Mouse (Mus musculus) left cerebral cortex, postnatal 36 days (tissue): Measurements from ENCODE around the gene Hrc. TPM values are rescaled to one million over a fixed set of nuclear protein-coding genes. Genes with fewer than 3 reads are reported as not detected.

Source experiments
- DNase-seq, 2 experiments: peaks; one replicate each; pipeline ENCODE4 v3.0.0; 2021 to 2022; ENCODE audit warnings: low spot score in 2 of 2, mixed read lengths in 1 of 2
- intact Hi-C: fragments of 180-260 bp; cut with DNase I; formaldehyde crosslinking; loops from one replicate; pipeline ENCODE4 v1.15.1; 2025
- total RNA-seq, 2 experiments: library from RNA; stranded (reverse); gene quantifications; 2 replicates each; pipeline ENCODE4 v1.2.3; 2021

Hrc gene
- total RNA-seq, result under 1 TPM; 0.27 to 0.52 TPM

- intact Hi-C loops, result no loop called here
- DNase-seq, result no peak
Measured at GRCm38 (mm10) chr7:45335056-45335455, at the start of gene Hrc. TSS of gene Hrc (plus strand) at chr7:45335290.

DNA sequence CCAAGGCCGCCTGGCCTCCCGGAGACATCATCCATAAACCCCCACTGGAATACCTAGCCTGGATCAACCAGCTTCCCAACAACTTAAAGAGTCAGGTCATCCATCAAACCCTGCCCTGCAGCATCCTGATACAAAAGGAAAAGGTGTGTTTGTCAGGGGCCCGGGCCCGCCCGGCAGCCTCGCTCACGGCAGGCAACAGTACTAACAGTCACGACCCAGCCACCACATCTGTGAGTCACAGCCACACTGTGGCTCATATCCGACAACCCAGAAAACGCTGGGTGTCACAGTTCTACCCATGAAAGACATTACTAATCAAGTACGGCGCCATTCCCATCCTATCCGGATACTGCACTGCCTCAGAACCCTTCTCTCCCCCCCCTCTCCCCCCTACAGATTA is 48.6 kb upstream of the Hrc start:
- DNase-seq, result no peak
- intact Hi-C loops, result no loop called here

GRCm38 (mm10) chr7:45296626-45297025 is 38.5 kb upstream of the Hrc start:
- no peak for DNase-seq
- intact Hi-C loops, result loop anchor here (2.0 kb wide), 1 partner anchor 42 kb away; no protein-coding TSS in a partner anchor

DNA sequence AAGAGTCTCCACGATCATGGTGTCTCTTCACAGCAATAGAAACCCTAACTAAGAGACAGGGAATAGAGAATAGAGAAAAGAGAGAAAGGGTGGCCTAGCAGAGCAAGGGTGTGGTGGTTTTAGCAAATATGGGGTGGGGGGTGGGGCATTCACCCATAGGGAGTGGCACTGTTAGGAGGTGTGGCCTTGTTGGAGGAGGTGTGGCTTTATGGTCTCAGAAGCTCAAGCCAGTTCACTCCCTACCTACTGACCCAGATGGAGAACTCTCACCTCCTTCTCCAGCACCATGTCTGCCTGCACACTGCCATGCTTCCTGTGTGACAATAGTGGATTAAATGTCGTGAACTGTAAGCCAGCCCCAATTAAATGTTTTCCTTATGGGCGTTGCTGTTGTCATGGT is 37.5 kb upstream of the Hrc start:
- intact Hi-C loops, result loop anchor here (2.0 kb wide), 1 partner anchor 43 kb away; no protein-coding TSS in a partner anchor
- no peak for DNase-seq

DNA sequence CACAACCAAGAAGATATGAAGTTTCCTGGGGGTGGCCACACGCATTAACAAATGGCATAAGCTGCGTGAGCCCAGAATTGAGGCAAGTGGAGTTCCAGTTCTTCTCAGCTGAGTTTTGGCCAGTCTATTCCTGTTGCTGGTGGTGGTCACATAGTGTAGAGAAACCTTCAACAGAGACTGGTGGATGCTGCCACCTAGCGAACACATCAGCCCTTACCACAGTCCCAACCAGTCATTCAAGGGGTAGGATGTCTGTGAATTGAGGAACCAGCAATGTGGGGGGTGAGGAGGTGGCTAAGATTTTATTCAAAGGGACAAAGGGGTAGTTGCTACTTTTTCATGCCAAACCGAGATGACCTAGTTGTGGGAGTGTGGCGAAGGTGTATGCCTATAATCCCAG is 35.3 kb upstream of the Hrc start:
- peak; percentile 73 to 76 for DNase-seq
- intact Hi-C loops, result loop anchor here (2.0 to 10.0 kb wide), 2 partner anchors 95 to 137 kb away; partner anchors contain the start of genes Slc17a7 and Snrnp70

- peak; percentile 64 to 79 for DNase-seq
- intact Hi-C loops, result loop anchor here (10.0 kb wide), 1 partner anchor 95 kb away; the partner anchor contains the start of gene Snrnp70
Measured at GRCm38 (mm10) chr7:45300270-45300669, 34.8 kb upstream of the Hrc start.

DNA sequence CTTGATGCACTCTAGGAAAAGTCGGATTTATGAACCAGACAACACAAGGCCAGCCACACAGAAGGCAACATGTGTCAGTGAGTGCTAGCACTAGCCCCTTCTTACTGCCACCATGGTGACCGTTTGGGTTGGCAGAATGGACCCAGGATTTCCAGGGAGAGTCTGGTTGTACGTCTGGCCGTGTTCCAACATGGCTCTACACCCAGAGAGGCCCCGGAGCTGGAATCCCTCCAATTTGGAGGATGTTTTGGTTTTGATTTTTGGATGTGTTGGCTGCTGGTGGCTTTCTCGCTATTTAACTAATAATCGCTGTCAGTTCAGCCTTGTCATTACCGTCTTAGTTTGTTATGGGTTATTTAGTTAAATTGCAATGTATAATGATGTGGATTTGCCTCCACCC is 32.5 kb upstream of the Hrc start:
- intact Hi-C loops, result loop anchor here (10.0 kb wide), 1 partner anchor 92 kb away; the partner anchor contains the start of gene Snrnp70

DNA sequence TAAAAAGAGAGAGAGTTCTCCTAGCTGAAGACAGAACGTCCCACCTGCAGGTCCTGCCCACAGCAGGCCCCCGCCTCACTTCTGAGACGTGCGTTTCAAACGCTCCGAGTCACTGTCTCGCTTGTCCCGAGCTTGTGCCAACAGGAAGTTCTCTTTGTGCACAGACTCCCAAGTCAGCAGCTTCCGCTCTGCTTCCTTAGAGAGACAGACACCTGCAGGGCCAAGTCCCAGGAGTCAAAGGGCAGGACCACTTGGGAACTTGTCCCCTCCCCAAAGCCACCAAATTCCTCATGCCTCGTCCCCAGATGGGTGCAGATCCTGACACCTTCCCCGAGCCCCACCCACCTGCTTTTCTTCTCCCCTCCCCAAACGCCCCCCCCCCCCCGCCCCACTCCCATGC is 30.2 kb upstream of the Hrc start:
- intact Hi-C loops, result loop anchor here (5.0 to 10.0 kb wide), 2 partner anchors 37 to 90 kb away; partner anchors contain the start of gene Snrnp70

More for the DNA sequence above, 32.5 kb upstream of the Hrc start:
- no peak for DNase-seq

GRCm38 (mm10) chr7:45305275-45305674 is 29.8 kb upstream of the Hrc start:
- intact Hi-C loops, result loop anchor here (5.0 to 10.0 kb wide), 2 partner anchors 37 to 90 kb away; partner anchors contain the start of gene Snrnp70

More for the DNA sequence above, 30.2 kb upstream of the Hrc start:
- no peak for DNase-seq

DNA sequence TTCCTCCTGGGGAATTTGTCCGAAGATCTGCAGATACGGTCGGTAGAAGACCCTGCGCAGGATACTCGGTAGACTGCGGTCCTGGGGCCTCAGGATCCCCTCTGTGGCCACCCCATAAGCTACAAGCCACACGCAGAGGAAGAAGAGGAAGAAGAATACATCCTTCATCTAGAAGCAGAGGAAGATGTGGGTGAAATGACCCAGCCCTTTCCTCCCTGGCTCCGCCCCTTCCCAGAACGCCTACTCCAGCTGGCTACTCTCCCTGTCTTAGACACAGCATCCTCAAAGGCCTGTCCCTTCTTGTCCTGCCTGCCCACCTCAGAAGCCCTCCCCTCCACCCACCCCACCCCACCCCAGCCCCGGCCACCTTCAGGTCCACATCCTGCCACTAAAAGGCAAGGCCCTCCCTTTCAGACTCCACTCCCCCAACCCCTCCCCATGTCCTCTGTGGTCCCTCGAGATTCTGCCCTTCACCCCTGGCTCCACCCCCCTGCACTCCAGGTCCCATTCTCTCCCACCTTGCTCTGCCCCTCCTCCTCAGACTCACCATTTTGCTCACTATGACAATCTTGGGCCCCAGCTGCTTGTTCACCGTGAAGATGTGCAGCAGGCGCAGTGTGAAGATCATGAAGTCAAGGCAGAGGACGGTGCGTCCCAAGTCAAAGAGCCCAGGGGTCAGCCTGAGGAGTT is 26.4 kb upstream of the Hrc start:
- intact Hi-C loops, result loop anchor here (5.0 to 10.0 kb wide), 2 partner anchors 34 to 86 kb away; partner anchors contain the start of gene Snrnp70
- DNase-seq, result no peak

More at GRCm38 (mm10) chr7:45305275-45305674, 29.8 kb upstream of the Hrc start:
- peak; percentile 53 to 57 for DNase-seq

- no peak for DNase-seq
- intact Hi-C loops, result loop anchor here (5.0 to 10.0 kb wide), 2 partner anchors 33 to 85 kb away; partner anchors contain the start of gene Snrnp70
Measured at GRCm38 (mm10) chr7:45309455-45309854, 25.6 kb upstream of the Hrc start.

- intact Hi-C loops, result no loop called here
Measured at GRCm38 (mm10) chr7:45312023-45312422, 23.1 kb upstream of the Hrc start.

GRCm38 (mm10) chr7:45312686-45313453 is 22.2 kb upstream of the Hrc start:
- intact Hi-C loops, result no loop called here
- no peak for DNase-seq

More at GRCm38 (mm10) chr7:45312023-45312422, 23.1 kb upstream of the Hrc start:
- no peak for DNase-seq

DNA sequence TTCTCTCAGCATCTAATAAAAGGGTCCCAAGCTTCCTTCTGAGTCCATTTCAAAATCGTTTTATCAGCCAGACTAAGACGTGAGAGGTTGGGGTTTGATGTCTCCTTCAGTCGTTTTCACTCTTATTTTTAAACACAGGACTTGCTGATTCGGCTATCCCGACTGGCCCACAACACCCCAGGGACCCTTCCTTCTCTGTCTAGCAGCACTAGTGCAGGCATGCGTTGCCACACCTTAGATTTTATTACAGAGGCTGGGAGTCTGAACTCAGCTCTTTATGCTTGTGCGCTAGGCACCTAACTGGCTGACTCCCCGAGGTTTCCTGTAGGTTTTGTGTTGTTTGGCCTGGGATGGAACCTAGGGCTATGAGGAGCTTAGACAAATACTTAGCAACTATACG is 21.6 kb upstream of the Hrc start:
- no peak for DNase-seq
- intact Hi-C loops, result no loop called here

DNA sequence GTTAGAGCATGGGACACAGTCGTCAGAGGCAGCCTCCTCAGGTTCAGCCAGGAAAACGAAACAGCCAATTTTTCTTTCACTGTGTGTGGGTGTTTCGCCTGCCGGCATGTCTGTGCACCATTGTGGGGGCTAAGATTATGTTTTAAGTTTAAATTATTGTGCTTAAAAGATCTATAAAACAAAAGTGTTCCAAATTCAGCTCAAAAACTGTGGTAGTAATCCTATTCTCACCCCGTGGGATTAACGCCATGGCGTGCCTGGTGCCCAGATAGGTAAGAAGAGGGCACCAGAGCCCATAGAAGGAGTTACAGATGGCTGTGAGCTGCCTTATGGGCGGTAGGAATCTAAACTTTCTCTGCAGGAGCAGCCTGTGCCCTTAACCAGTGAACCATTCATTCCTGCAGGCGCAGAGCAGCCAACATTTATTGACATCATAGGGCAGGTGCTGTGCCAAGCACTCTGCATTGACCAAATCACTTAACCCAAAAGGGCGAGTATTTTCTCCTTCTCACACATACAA is 19.8 kb upstream of the Hrc start:
- peak; percentile 54 to 62 for DNase-seq
- intact Hi-C loops, result no loop called here

DNA sequence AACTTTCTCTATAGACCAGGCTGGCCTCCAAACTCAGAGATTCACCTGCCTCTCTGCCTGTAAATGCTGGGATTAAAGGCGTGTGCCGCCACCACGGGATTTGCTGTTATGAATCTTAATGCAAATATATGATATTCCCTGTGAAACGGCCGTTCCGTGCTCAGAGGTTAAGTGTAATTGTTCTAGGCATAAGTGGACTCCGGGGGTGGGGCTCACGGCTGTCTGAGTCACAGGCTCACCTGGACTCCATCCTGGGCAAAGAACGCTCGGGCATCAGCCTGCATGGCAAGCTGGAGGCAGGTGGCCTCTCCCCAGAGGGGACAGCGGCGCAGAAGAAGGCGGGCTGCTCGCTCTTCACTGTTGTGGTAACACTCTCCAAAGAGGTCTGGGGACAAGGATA is 18.6 kb upstream of the Hrc start:
- no peak for DNase-seq
- intact Hi-C loops, result no loop called here

- no peak for DNase-seq
- intact Hi-C loops, result no loop called here
Measured at GRCm38 (mm10) chr7:45322245-45322644, 12.8 kb upstream of the Hrc start.

DNA sequence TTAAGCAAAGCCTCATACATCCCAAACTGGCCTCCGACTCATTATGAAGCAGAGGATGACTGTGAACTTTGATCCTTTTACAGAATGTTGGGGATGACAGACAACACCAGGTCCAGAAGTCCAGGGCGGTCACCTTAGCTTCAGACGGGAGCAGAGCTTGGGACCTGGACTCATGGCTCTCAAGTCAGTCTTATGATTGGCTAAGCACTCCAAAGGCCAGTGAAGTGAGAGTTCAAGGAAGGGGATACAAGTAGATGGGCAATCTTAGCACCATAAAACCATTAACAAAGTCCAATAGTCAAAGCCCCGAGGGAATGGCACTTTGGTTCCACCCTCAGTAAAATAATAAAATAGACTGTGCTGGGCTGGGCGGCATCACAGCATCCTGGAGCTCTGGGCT is 12.0 kb upstream of the Hrc start:
- no peak for DNase-seq
- intact Hi-C loops, result no loop called here

GRCm38 (mm10) chr7:45325800-45326199 is 9.3 kb upstream of the Hrc start:
- intact Hi-C loops, result no loop called here
- DNase-seq, result no peak
